Mouse (Mus musculus) liver (tissue): ENCODE results near the gene Sergef.

Experiments
- DNase-seq: peaks from one replicate; pipeline ENCODE4 v3.0.0-alpha.2; 2020; ENCODE audit warnings: mixed read lengths

The Sergef gene

DNA sequence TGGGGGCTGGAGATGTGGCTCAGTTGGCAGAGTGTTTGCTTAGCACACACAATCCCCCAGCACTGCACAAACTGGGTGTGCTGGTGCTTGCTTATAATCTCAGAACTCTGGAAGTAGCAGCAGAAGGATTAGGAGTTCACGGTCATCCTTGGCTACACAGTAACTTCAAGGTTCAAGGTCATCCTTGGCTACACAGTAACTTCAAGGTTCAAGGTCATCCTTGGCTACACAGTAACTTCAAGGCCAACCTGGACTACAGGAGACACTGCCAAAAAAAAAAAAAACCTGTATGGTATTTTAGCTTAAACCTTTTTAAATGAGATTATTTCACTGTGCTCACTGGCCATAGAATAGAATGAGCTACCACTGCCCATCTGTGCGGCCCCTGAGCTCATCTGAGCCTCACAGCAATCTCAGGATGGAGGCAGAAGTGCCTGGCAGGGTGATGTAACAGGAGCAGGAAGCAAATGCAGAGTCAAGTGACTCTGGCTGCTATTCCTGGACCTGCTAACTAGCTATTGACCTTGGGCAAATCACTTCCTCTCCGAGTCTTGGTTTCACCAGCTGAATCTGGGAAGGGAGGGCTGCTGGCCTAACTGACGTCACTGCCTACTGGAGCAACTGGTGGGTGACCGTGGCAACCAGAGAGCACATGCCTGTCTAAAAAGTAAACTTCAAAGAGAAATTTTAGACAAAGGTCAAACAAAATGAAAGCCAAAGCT, 24.2 kb downstream of the Sergef start:
- DNase-seq: peak; percentile 28

GRCm38 (mm10) chr7:46614263-46614662, 25.3 kb downstream of the Sergef start:
- DNase-seq: no peak

DNA sequence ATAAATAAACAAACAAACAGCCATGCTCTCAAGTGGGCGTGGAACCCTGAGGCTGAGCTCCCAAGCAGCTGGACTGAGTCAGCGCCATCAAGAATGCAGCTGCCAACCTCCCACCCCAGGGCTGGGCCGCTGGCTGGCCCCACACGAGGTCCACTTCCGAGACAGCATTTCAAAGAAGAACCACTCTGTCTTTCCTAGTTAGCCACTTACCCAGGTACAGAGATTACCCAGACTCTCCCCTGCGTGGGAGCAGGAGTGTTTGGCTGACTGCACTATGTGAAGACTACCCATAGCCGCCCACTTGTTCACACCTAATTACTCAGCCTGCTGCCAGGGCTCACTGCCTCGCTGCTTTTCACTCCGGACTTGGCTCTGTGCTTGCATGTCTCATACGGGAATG, 26.5 kb downstream of the Sergef start:
- no peak for DNase-seq

DNA sequence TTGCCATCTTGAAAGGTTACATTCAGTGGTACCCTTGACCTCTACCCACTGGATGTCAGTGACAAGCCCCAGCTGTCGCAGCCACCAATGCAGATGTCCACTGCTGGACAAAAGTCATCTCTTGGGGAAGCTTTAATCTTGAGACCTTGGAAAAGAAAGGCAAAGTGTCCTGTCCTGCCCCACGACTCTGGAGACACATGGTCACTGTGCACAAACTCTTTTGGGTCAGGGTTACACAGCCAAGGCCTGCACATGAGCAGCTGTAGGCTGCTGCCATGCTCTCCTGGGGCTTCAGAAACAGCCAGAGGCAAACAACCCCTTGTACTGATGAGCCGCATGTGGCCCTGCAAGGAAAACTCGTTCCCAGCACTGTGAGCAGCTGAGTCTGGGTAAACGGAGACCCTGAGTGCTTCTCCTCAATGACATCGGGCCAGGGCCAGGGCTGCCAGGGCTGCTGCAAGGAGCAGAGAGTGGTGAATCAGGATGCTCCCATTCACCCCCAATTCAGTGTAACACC, 27.1 kb downstream of the Sergef start:
- DNase-seq: no peak

- no peak for DNase-seq
Measured at GRCm38 (mm10) chr7:46611970-46612369, 27.6 kb downstream of the Sergef start.

GRCm38 (mm10) chr7:46609317-46609716, 30.3 kb downstream of the Sergef start:
- DNase-seq: no peak

DNA sequence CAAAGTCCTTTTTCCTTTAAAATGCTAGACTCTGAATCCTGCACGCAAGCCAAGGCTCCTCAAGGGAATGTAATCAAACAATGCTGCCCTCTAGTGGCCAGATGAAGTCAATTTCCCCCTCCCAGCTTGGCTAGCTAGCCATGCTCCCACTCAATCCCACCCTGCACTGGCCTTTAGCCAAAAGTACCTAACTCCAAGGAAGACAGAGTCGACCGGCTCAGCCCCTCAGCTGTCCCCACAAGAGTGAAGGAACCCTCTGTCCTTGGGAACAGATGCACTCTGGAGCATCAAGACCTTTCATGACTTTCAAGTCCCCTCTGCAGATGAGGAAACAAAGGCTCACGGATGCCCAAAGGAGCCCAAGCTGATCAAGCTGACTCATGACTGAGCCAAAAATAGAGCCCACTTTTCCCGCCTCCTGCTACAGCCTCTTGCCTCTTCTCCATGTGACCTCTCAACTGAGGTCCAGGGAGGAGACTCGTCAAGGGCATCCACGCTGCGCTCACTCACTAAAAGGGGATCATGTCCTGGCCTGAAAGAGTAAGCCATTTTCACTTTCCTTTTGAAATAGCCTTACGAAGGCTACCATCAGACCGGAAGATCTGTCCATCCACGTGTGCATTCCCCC, 32.1 kb downstream of the Sergef start:
- DNase-seq: peak; percentile 33

GRCm38 (mm10) chr7:46607031-46607426, 32.6 kb downstream of the Sergef start:
- no peak for DNase-seq

DNA sequence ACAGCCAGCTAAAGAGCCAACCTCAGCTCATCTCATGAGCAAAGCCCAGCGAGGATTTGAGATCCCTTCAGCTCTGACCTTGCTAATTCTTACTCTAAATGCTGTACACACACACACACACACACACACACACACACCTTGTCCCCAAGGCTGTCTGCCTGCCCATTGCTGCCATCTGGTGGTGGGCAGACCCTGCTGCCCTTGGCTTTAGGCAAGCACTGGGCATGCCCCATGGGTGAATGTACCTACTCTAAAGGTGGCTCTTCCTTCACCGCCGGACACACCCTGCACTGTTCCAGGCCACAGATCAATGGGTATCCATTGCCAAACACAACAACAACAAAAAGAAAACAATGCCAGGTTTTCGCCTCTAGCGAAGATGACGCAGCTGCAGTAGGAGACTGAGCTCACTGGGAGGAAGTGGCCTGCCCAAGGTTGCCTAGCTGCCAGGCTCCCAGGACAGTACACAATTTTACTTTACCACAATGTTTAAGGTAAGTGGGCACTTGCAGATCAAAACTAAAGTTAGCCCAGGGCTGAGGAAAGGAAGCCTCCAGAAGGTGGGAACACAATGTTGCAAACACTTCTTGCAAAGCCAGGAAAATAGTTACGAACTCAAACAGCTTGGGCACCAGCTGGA, 33.1 kb downstream of the Sergef start:
- peak; percentile 67 for DNase-seq

- DNase-seq: no peak
Measured at GRCm38 (mm10) chr7:46603051-46603450, 36.6 kb downstream of the Sergef start.

DNA sequence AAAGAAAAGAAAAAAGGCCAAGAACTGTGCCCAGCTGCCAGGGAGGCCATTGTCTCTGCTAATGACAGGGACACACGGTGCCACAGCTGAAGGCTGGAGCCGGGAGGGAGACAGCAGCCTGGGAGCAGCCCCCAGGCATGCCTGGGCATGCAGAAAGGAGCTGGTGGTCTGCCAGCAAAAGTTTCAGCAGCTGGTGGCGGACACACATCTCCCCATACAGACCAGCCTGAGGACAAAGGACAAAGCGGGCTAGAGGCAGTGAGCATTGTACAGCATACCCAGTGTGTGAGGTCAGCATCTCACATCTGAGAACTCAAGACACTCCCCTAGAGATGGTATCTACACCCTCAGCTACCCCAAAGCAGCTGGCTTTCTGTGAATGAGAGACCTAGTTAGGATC, 37.5 kb downstream of the Sergef start:
- no peak for DNase-seq

DNA sequence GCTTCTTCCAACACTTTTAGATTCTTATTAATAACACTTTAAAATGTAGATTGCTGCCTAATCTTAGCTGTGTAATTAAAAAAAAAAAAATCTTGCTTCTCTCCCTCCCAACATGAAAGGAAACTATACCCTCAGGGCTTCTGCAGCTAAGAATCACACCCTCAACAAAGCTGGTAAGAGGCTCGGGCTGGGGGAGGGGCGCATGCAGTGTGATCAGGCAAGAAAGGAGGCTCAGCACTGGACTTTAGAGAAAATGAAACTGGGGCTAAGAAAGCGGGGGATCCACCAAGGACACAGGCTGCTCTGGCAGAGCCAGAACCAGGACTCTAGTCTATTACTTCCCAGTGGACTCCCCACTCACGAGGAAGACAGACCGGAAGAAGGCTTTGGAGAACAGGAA, 38.5 kb downstream of the Sergef start:
- DNase-seq: no peak

GRCm38 (mm10) chr7:46597006-46597405, 42.6 kb downstream of the Sergef start:
- DNase-seq: no peak

DNA sequence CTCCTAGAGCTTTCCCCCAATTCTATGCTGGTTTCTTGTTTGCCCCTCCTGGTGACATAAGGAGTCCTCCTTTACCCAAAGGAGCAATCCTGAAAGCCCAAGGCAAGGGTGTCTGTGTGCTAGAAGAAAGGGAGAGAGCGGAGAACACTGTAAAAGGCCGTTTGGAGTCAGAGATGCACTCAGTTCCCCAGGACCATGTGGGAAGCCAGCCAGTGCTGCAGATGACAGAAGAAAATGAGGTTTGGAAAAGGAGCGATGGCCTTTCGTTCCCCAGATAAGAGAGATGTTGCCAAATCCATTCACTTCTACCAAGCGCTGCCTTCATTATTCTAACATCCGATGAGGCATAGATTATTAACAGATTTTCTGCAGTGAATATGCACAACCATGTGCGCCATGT, 48.1 kb downstream of the Sergef start:
- no peak for DNase-seq

DNA sequence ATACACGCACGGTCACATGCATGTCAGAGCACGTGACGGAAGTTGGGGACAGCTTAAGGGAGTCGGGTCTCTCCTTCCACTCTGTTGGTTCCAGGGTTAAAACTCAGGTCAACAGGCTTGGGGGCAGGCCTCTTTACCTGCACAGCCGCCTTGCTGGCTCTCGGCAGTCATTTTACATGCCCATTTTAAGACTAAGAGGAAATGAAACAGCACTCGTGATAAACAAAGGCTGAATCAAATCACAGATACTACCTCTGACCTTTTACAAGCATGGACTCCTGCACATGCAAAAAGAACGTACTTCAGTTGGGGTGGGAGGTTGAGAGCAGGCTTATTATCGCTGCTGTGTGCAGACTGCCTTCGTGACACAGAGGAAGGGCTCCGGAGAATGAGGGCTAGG, 50.4 kb downstream of the Sergef start:
- DNase-seq: no peak

- no peak for DNase-seq
Measured at GRCm38 (mm10) chr7:46588005-46588404, 51.6 kb downstream of the Sergef start.

DNA sequence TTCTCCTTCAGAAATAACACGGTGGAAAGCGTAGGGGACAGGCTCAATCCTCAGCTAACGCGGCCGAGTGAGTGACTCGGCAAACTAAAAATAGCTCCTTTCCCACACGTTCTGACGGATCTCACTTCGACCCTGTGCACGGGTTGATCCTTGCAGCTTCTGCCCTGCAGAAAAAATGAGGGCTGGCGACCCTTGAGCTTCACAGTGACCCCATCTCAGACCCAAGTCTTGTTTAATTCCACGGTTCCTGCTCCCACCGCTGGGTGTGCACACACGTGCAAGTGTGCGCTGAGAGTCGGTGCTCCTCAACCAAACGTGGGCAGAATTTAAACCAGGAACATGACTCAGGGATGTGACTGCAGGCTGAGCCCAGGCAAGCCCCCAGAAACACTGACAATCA, 52.1 kb downstream of the Sergef start:
- DNase-seq: no peak

DNA sequence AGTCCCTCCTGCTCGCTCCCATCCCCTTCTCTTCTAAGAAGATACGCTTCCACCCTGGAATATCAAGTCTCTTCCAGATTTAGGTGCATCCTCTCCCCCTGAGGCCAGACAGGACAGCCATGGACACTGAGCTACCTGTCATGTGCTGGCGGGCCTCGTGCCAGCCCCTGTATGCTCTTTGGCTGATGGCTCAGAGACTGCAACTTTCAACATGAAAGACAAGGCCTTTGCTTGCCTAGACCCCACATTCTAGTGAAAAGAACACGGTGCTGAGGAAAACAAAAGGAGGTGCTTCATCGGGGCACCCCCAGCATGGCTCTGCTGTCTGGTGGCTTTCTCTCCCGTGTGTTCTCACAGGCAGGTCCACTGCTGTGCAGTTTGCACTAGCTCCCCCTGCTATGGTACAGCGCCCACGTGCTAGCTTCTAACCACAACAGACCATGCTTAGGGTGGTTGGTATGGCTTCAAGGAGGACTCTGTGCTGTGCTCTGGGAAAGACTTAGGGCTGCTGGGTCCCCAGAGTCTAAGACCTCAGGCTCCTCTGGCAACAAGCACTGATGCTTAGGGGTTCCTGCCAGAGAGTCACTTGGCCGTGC, 52.9 kb downstream of the Sergef start:
- no peak for DNase-seq

GRCm38 (mm10) chr7:46582750-46583149, 56.9 kb downstream of the Sergef start:
- DNase-seq: no peak

DNA sequence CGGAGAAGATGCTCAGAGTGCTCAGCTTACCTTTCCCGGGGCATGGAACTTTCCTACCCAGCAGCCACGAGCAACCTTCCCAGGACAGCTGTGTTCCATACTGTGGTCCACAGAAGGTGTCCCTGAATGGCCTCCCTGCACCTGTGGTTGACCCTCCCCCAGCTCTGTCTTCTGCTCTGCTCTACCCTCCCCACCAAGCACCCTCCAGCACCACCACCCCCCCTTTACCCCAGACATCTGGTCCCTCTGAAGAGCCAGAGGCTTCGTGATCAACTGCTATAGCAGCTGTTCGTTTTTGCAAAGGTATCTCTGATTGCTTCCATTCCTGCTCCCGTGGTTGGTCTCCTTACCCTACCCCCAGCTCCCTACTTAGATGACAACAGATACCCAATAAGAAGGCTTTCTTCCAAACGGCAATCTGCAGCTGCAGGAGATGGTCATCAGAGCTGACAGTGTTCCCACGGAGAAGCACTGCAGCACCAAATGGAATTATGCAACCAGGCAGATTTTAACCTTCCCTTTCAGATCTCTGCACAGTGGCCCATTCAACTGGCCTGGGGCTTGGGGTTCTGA, 58.2 kb downstream of the Sergef start:
- no peak for DNase-seq

DNA sequence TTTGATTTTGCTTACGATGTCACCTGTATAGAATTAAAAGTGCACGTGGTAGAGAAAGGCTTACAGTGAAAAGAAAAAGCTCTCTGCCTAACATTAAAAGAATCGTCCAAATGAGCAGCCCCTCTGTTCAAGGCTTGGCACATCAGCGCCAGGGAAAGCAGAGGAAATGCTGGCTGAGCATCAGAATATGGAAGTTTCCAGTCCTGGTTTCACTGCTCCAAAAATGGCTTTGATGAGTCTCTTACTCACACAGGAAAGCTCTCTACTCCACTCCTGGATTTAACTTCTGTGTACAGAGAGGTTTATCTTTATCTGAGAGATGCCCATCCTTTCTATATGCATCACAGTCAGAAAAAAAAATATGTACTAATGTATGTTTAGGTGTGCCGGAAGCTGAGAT, 61.5 kb downstream of the Sergef start:
- no peak for DNase-seq

- no peak for DNase-seq
Measured at GRCm38 (mm10) chr7:46575897-46576296, 63.7 kb downstream of the Sergef start.
